Mouse (Mus musculus) B cell, adult 2 months (primary cell): Measurements from ENCODE around the gene Dok7.
A peak's percentile ranks its signal among the peaks of the same experiment; 100 is the strongest.

Source experiments
- DNase-seq, 2 experiments: peaks; one replicate each; pipeline ENCODE4 v3.0.0; 2022

Dok7 gene

GRCm38 (mm10) chr5:35120024-35120423 is 63.5 kb downstream of the Dok7 start:
- no peak for DNase-seq

GRCm38 (mm10) chr5:35129208-35129607 is 72.6 kb downstream of the Dok7 start:
- no peak for DNase-seq

- DNase-seq = no peak
Measured at GRCm38 (mm10) chr5:35129767-35130191, 73.2 kb downstream of the Dok7 start.

- no peak for DNase-seq
Measured at GRCm38 (mm10) chr5:35131237-35131636, 74.7 kb downstream of the Dok7 start.

GRCm38 (mm10) chr5:35131773-35132172 is 75.2 kb downstream of the Dok7 start:
- peak; percentile 70 to 72 for DNase-seq

- DNase-seq = no peak
Measured at GRCm38 (mm10) chr5:35132278-35132980, 75.9 kb downstream of the Dok7 start.

GRCm38 (mm10) chr5:35133468-35133867 is 76.9 kb downstream of the Dok7 start:
- no peak for DNase-seq

- no peak for DNase-seq
Measured at GRCm38 (mm10) chr5:35134286-35134685, 77.7 kb downstream of the Dok7 start.

- DNase-seq = no peak
Measured at GRCm38 (mm10) chr5:35135903-35136302, 79.3 kb downstream of the Dok7 start.
